ENCODE assay signal across 15 mouse cellular contexts in genomic region chr11:68703360-68703759, GRCm38 (mm10).
"Had no signal": no experiment of that assay in that cellular context is flagged by ENCODE, and none has a peak within 500 bp of the region (broad histone marks: within the 10 kb centered on the region; RNA-seq: fewer than 3 reads in every experiment).

No protein-coding gene starts in this region.

- H3K4me3 ChIP-seq: kidney, embryonic 15.5 days; limb, embryonic 10.5 days; neural tube, embryonic 13.5 days had no signal

- H3K9ac ChIP-seq: kidney, embryonic 15.5 days; liver, embryonic 14.5 days; neural tube, embryonic 13.5 days had no signal

- H3K4me2 ChIP-seq: kidney, embryonic 15.5 days; midbrain, embryonic 11.5 days; neural tube, embryonic 13.5 days had no signal

- H3K4me1 ChIP-seq: limb, embryonic 10.5 days had no signal

- H3K9me3 ChIP-seq: limb, embryonic 10.5 days; neural tube, embryonic 13.5 days had no signal

- DNase-seq: kidney, postnatal 14 days; lung, adult 2 months; lung, postnatal 36 days; retina, postnatal 1 day; right cerebral cortex, postnatal 4 days; spleen, adult 18-20 months; thymus, adult 18-20 months; thymus, postnatal 14 days had no signal

- H3K27me3 ChIP-seq: kidney, embryonic 15.5 days; neural tube, embryonic 13.5 days had no signal

- ATAC-seq: lung, postnatal 0 days; midbrain, embryonic 16.5 days had no signal

- H3K27ac ChIP-seq: kidney, embryonic 15.5 days; limb, embryonic 10.5 days; liver, embryonic 14.5 days; neural tube, embryonic 13.5 days had no signal
